Mouse (Mus musculus) MEL (cell line): ENCODE results near the gene Ankrd52. TPM values are rescaled to one million over a fixed set of nuclear protein-coding genes. Genes with fewer than 3 reads are reported as not detected.
A peak's percentile ranks its signal among the peaks of the same experiment; 100 is the strongest.

Experiments used
- DNase-seq: peaks from one replicate; pipeline ENCODE4 v3.0.0; 2011; ENCODE audit warnings: low read depth, low spot score
- H3K27ac ChIP-seq: 2 replicates; pipeline ENCODE4 v1.5.1; 2012; ENCODE audit warnings: low read depth, mild to moderate bottlenecking, control low read depth, low read length, moderate library complexity; ENCODE audit not compliant: control insufficient read depth
- H3K27me3 ChIP-seq, 2 experiments: fragments of 150-350 bp in 1 of 2; sonication (generic) in 1 of 2; 2 replicates each; pipeline ENCODE4 v1.6.1; 2012; ENCODE audit warnings: low read length in 2 of 2, mild to moderate bottlenecking in 2 of 2, improper control_type of control experiment in 1 of 2, moderate library complexity in 1 of 2; ENCODE audit not compliant: insufficient read depth in 2 of 2, control insufficient read depth in 1 of 2
- H3K36me3 ChIP-seq, 2 experiments: 2 replicates each; pipeline ENCODE4 v1.6.1; 2012 to 2014; ENCODE audit warnings: low read length in 2 of 2, improper control_type of control experiment in 1 of 2, inconsistent platforms in 1 of 2, mild to moderate bottlenecking in 1 of 2; ENCODE audit not compliant: insufficient read depth in 2 of 2, control insufficient read depth in 1 of 2
- H3K4me1 ChIP-seq, 2 experiments: fragments of 150-350 bp in 1 of 2; sonication (generic) in 1 of 2; 2 replicates each; pipeline ENCODE4 v1.6.1; 2012; ENCODE audit warnings: low read length in 2 of 2, improper control_type of control experiment in 1 of 2, mild to moderate bottlenecking in 1 of 2; ENCODE audit not compliant: insufficient read depth in 2 of 2, control insufficient read depth in 1 of 2
- H3K4me3 ChIP-seq, 2 experiments: fragments of 150-350 bp in 1 of 2; sonication (generic) in 1 of 2; 2 replicates each; pipeline ENCODE4 v1.5.1; 2012; ENCODE audit warnings: low read depth in 2 of 2, low read length in 2 of 2, mild to moderate bottlenecking in 2 of 2, moderate library complexity in 2 of 2, control low read depth in 1 of 2, improper control_type of control experiment in 1 of 2; ENCODE audit not compliant: control insufficient read depth in 1 of 2, insufficient read depth in 1 of 2
- H3K79me2 ChIP-seq: 2 replicates; pipeline ENCODE4 v1.6.1; 2012; ENCODE audit warnings: mild to moderate bottlenecking, low read length, moderate library complexity; ENCODE audit not compliant: control insufficient read depth, poor library complexity, insufficient read depth
- H3K9ac ChIP-seq: 2 replicates; pipeline ENCODE4 v1.6.1; 2012; ENCODE audit warnings: low read depth, mild to moderate bottlenecking, control low read depth, low read length, moderate library complexity; ENCODE audit not compliant: control insufficient read depth, poor library complexity, severe bottlenecking
- H3K9me3 ChIP-seq: fragments of 150-350 bp; sonication (generic); replicated peaks from 2 replicates; pipeline ENCODE4 v1.6.1; 2012; ENCODE audit warnings: mild to moderate bottlenecking, low read length, improper control_type of control experiment, moderate library complexity; ENCODE audit not compliant: insufficient read depth
- BHLHE40 ChIP-seq: IDR thresholded peaks from 2 replicates; pipeline ENCODE4 v1.6.1; 2012; ENCODE audit warnings: low read depth, mild to moderate bottlenecking, inconsistent platforms, low read length, improper control_type of control experiment, borderline replicate concordance
- CHD1 ChIP-seq: IDR thresholded peaks from 2 replicates; pipeline ENCODE4 v1.6.1; 2012; ENCODE audit warnings: low read depth, mild to moderate bottlenecking, inconsistent platforms, low read length, improper control_type of control experiment
- CHD2 ChIP-seq: IDR thresholded peaks from 2 replicates; pipeline ENCODE4 v1.6.1; 2011; ENCODE audit warnings: low read length, improper control_type of control experiment
- CTCF ChIP-seq, 3 experiments: IDR thresholded peaks in 2 of 3; conservative IDR thresholded peaks in 1 of 3; 2 replicates each; pipeline ENCODE4 v1.5.1; 2011 to 2012; ENCODE audit warnings: low read length in 3 of 3, low read depth in 2 of 3, mild to moderate bottlenecking in 2 of 3, improper control_type of control experiment in 1 of 3, inconsistent platforms in 1 of 3, mixed read lengths in 1 of 3, moderate library complexity in 1 of 3; ENCODE audit not compliant: control insufficient read depth in 1 of 3, insufficient read depth in 1 of 3, poor library complexity in 1 of 3, severe bottlenecking in 1 of 3
- ELF1 ChIP-seq: IDR thresholded peaks from 2 replicates; pipeline ENCODE4 v1.6.1; 2014; ENCODE audit warnings: low read depth, mild to moderate bottlenecking, inconsistent platforms, low read length, improper control_type of control experiment, moderate library complexity
- EP300 ChIP-seq, 2 experiments: IDR thresholded peaks; 2 replicates each; pipeline ENCODE4 v1.6.1; 2011; ENCODE audit warnings: improper control_type of control experiment in 2 of 2, low read length in 2 of 2, low read depth in 1 of 2, mild to moderate bottlenecking in 1 of 2
- ETS1 ChIP-seq: IDR thresholded peaks from 2 replicates; pipeline ENCODE4 v1.6.1; 2012; ENCODE audit warnings: low read depth, mild to moderate bottlenecking, inconsistent platforms, low read length, improper control_type of control experiment, moderate library complexity
- GABPA ChIP-seq: IDR thresholded peaks from 2 replicates; pipeline ENCODE4 v1.6.1; 2012; ENCODE audit warnings: low read depth, mild to moderate bottlenecking, inconsistent platforms, low read length, improper control_type of control experiment, moderate library complexity
- HCFC1 ChIP-seq: IDR thresholded peaks from 2 replicates; pipeline ENCODE4 v1.6.1; 2012; ENCODE audit warnings: low read depth, mild to moderate bottlenecking, inconsistent platforms, low read length, improper control_type of control experiment, moderate library complexity
- JUND ChIP-seq: IDR thresholded peaks from 2 replicates; pipeline ENCODE4 v1.6.1; 2011; ENCODE audit warnings: low read depth, mild to moderate bottlenecking, improper control_type of control experiment, low read length
- KAT2A ChIP-seq: conservative IDR thresholded peaks from 2 replicates; pipeline ENCODE4 v1.6.1; 2012; ENCODE audit warnings: low read depth, low read length, improper control_type of control experiment, inconsistent platforms
- MAFK ChIP-seq: IDR thresholded peaks from 2 replicates; pipeline ENCODE4 v1.6.1; 2011; ENCODE audit warnings: low read depth, mild to moderate bottlenecking, low read length, improper control_type of control experiment, borderline replicate concordance
- MAX ChIP-seq: IDR thresholded peaks from 2 replicates; pipeline ENCODE4 v1.6.1; 2011; ENCODE audit warnings: low read length, improper control_type of control experiment
- MAZ ChIP-seq: IDR thresholded peaks from 2 replicates; pipeline ENCODE4 v1.6.1; 2012; ENCODE audit warnings: low read depth, mild to moderate bottlenecking, inconsistent platforms, low read length, improper control_type of control experiment
- MEF2A ChIP-seq: IDR thresholded peaks from 2 replicates; pipeline ENCODE4 v1.6.1; 2014; ENCODE audit warnings: low read depth, mild to moderate bottlenecking, inconsistent platforms, low read length, improper control_type of control experiment; ENCODE audit not compliant: poor library complexity, insufficient replicate concordance, severe bottlenecking; ENCODE audit errors: extremely low read depth
- MXI1 ChIP-seq: IDR thresholded peaks from 2 replicates; pipeline ENCODE4 v1.6.1; 2011; ENCODE audit warnings: mild to moderate bottlenecking, low read depth, low read length, improper control_type of control experiment
- MYC ChIP-seq: IDR thresholded peaks from 2 replicates; pipeline ENCODE4 v1.6.1; 2011; ENCODE audit warnings: low read depth, mild to moderate bottlenecking, low read length, improper control_type of control experiment, moderate library complexity
- NELFE ChIP-seq: IDR thresholded peaks from 2 replicates; pipeline ENCODE4 v1.6.1; 2011; ENCODE audit warnings: low read depth, low read length, improper control_type of control experiment
- NRF1 ChIP-seq: IDR thresholded peaks from 2 replicates; pipeline ENCODE4 v1.6.1; 2014; ENCODE audit warnings: low read depth, mild to moderate bottlenecking, inconsistent platforms, low read length, improper control_type of control experiment, moderate library complexity; ENCODE audit not compliant: poor library complexity, insufficient read depth, severe bottlenecking
- POLR2AphosphoS2 ChIP-seq: IDR thresholded peaks from 2 replicates; pipeline ENCODE4 v1.6.1; 2011; ENCODE audit warnings: low read length, improper control_type of control experiment
- POLR2AphosphoS5 ChIP-seq: IDR thresholded peaks from 2 replicates; pipeline ENCODE4 v1.6.1; 2012; ENCODE audit warnings: low read depth, borderline replicate concordance, mild to moderate bottlenecking, inconsistent platforms, low read length, moderate library complexity, mixed read lengths
- RAD21 ChIP-seq: IDR thresholded peaks from 2 replicates; pipeline ENCODE4 v1.6.1; 2011; ENCODE audit warnings: mild to moderate bottlenecking, low read depth, low read length, improper control_type of control experiment
- RCOR1 ChIP-seq: IDR thresholded peaks from 2 replicates; pipeline ENCODE4 v1.6.1; 2012; ENCODE audit warnings: low read depth, mild to moderate bottlenecking, inconsistent platforms, low read length, improper control_type of control experiment
- SMC3 ChIP-seq: IDR thresholded peaks from 2 replicates; pipeline ENCODE4 v1.6.1; 2011; ENCODE audit warnings: low read depth, low read length, improper control_type of control experiment
- TAL1 ChIP-seq: IDR thresholded peaks from 2 replicates; pipeline ENCODE4 v1.6.1; 2012; ENCODE audit warnings: mild to moderate bottlenecking, inconsistent platforms, low read length, moderate library complexity, mixed read lengths
- TBP ChIP-seq: IDR thresholded peaks from 2 replicates; pipeline ENCODE4 v1.8.0; 2011; ENCODE audit warnings: low read depth, low read length, improper control_type of control experiment
- TCF12 ChIP-seq: IDR thresholded peaks from 2 replicates; pipeline ENCODE4 v1.6.1; 2014; ENCODE audit warnings: low read depth, mild to moderate bottlenecking, inconsistent platforms, low read length, improper control_type of control experiment, moderate library complexity
- UBTF ChIP-seq: IDR thresholded peaks from 2 replicates; pipeline ENCODE4 v1.6.1; 2012; ENCODE audit warnings: low read depth, mild to moderate bottlenecking, inconsistent platforms, low read length, improper control_type of control experiment, moderate library complexity, borderline replicate concordance; ENCODE audit not compliant: insufficient read depth
- USF1 ChIP-seq: IDR thresholded peaks from 2 replicates; pipeline ENCODE4 v1.6.1; 2014; ENCODE audit warnings: low read depth, mild to moderate bottlenecking, inconsistent platforms, low read length, improper control_type of control experiment, moderate library complexity
- ZC3H11A ChIP-seq: IDR thresholded peaks from 2 replicates; pipeline ENCODE4 v1.6.1; 2012; ENCODE audit warnings: low read depth, mild to moderate bottlenecking, inconsistent platforms, low read length, improper control_type of control experiment
- ZMIZ1 ChIP-seq: IDR thresholded peaks from 2 replicates; pipeline ENCODE4 v1.6.1; 2012; ENCODE audit warnings: low read depth, mild to moderate bottlenecking, inconsistent platforms, low read length, improper control_type of control experiment, moderate library complexity
- ZNF384 ChIP-seq: IDR thresholded peaks from 2 replicates; pipeline ENCODE4 v1.6.1; 2012; ENCODE audit warnings: low read depth, mild to moderate bottlenecking, inconsistent platforms, low read length, improper control_type of control experiment
- polyA plus RNA-seq, 2 experiments: library from polyadenylated mRNA; stranded (reverse) in 1 of 2; unstranded in 1 of 2; fragments of >175 nt in 1 of 2; fragments of >200 nt in 1 of 2; gene quantifications; 2 replicates each; pipeline versions ENCODE4 v1.2.1 to v1.2.4; 2012; ENCODE audit warnings: low replicate concordance in 2 of 2, low read depth in 1 of 2; ENCODE audit not compliant: insufficient read length in 2 of 2, insufficient read depth in 1 of 2, missing spikeins in 1 of 2
- total RNA-seq: library from RNA; depleted of rRNA; stranded (reverse); fragments of 300-350 nt; gene quantifications from 2 replicates; pipeline ENCODE4 v1.2.3, GENCODE M21; 2012

Ankrd52 gene
- total and polyA plus RNA-seq, 3 experiments, result 9.5 to 39.9 TPM; not detected in 1

- TF ChIP-seq HCFC1 (peak; percentile 89), NRF1 (0 out of 2 replicates have a peak, but pooled peaks have one; percentile 25), NELFE (peak; percentile 91), ZMIZ1 (peak; percentile 89; the same call in 1 of the 2 replicates), ZNF384 (no peak), MEF2A (no peak), POLR2AphosphoS2 (peak; percentile 97), SMC3 (no peak), ELF1 (0 out of 2 replicates have a peak, but pooled peaks have one; percentile 44), CHD2 (no peak), GABPA (no peak), MAFK (no peak)
Measured at GRCm38 (mm10) chr10:128368402-128369217, 8.3 kb upstream of the Ankrd52 start, which contains the start of gene Coq10a (continued).

- H3K4me1 ChIP-seq, result peaks cover 11 to 18% of the 10 kb centered on the region in 2 experiments
- H3K27ac ChIP-seq, result peak overlapping the region; percentile 83
- peaks cover 2% of the 10 kb centered on the region; the same call in 1 of the 2 replicates for H3K79me2 ChIP-seq
- no peak for TF ChIP-seq BHLHE40
- no peak; the same call in 1 of the 2 replicates for TF ChIP-seq TCF12
- peak; percentile 75; the same call in 1 of the 2 replicates for TF ChIP-seq TBP
- no peak for TF ChIP-seq RCOR1
- no peak for TF ChIP-seq ZNF384
- no peak for TF ChIP-seq ZC3H11A
- TF ChIP-seq CTCF (IDR thresholded peaks at IDR 0.05 in 2 of 3, conservative IDR thresholded peaks at IDR 0.05 in 1 of 3; ENCODE audit: control insufficient read depth in 1 of 3, insufficient read depth in 1 of 3, low read depth in 2 of 3, low read length in 3 of 3, poor library complexity in 1 of 3, severe bottlenecking in 1 of 3), result no peak
- peak; percentile 19; the same call in 1 of the 2 replicates for TF ChIP-seq MXI1
- TF ChIP-seq POLR2AphosphoS5, result no peak
- no peak for TF ChIP-seq UBTF
- peak; percentile 52; the same call in 1 of the 2 replicates for TF ChIP-seq POLR2AphosphoS2
- peak; percentile 26; the same call in 1 of the 2 replicates for TF ChIP-seq NELFE
- peak; percentile 14; the same call in 1 of the 2 replicates for TF ChIP-seq KAT2A
- TF ChIP-seq JUND, result 0 out of 2 replicates have a peak, but pooled peaks have one; percentile 53
- TF ChIP-seq SMC3, result 0 out of 2 replicates have a peak, but pooled peaks have one; percentile 3
- no peak for TF ChIP-seq MEF2A
- peak; percentile 91; the same call in 1 of the 2 replicates for TF ChIP-seq CHD1
- TF ChIP-seq MAZ, result peak; percentile 3; the same call in 1 of the 2 replicates
- TF ChIP-seq RAD21, result no peak
- no peak for TF ChIP-seq GABPA
- TF ChIP-seq MAX, result peak; percentile 48; the same call in 1 of the 2 replicates
- TF ChIP-seq USF1, result no peak; the same call in 1 of the 2 replicates
- TF ChIP-seq EP300 (IDR thresholded peaks at IDR 0.05; ENCODE audit: low read depth in 1 of 2, low read length in 2 of 2), result no peak
- no peak for TF ChIP-seq TAL1
- no peak for TF ChIP-seq ETS1
- peak; percentile 56; the same call in 1 of the 2 replicates for TF ChIP-seq MYC
Measured at GRCm38 (mm10) chr10:128369218-128369543, 7.7 kb upstream of the Ankrd52 start.

More at GRCm38 (mm10) chr10:128369218-128369543, 7.7 kb upstream of the Ankrd52 start:
- Histone ChIP-seq H3K27me3 (no peaks in the 10 kb centered on the region), H3K9ac (peak overlapping the region; percentile 87), H3K9me3 (no peaks in the 10 kb centered on the region), H3K36me3 (peaks cover 0 to 13% of the 10 kb centered on the region in 2 experiments; a peak in 3 of 4 replicates), H3K4me3 (peak overlapping the region; percentile 52 to 63)
- no peak for DNase-seq
